Mouse (Mus musculus): Measurements from ENCODE around the gene Zcchc7.

- TF ChIP-seq MAX (IDR thresholded peaks at IDR 0.05) (no peak), CTCF (IDR thresholded peaks at IDR 0.05; ENCODE audit: control insufficient read depth, insufficient read depth, insufficient read length) (no peak), MYOD1 (IDR thresholded peaks at IDR 0.05; ENCODE audit: control insufficient read depth, insufficient read length, low read depth) (no peak), USF1 (IDR thresholded peaks at IDR 0.05; ENCODE audit: low read depth) (no peak), MYOG (IDR thresholded peaks at IDR 0.05; ENCODE audit: control insufficient read depth, extremely low read depth, insufficient read length) (no peak), FOSL1 (IDR thresholded peaks at IDR 0.05; ENCODE audit: insufficient read depth, low read length, poor library complexity, severe bottlenecking) (no peak)
Observed at GRCm38 (mm10) chr4:44942237-44942636, 186.6 kb downstream of the Zcchc7 start.

All from C2C12 (cell line).